ENCODE assay signal across 31 mouse cellular contexts in the genomic region with DNA sequence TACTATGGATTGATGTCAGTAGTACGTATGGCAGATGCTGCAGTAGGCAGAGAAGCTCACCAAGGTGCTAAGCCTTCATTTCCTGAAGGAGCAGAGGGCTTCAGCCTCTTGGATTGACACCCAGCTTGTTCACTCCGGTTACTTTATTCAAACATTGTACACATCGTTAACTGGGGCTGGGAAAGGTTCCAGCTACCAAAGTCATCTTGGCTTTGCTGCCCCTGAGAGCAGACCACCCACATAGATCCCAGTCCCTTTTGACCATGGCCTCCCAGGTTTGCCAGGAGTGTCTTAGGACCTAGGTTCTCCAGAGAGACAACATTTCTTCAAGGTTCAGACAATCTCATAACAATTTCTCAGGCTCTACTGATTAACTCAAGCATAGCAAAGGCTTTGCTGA. TPM values are rescaled to one million over a fixed set of nuclear protein-coding genes. Genes with fewer than 3 reads are reported as not detected.
A peak's percentile ranks its signal among the peaks of the same experiment; 100 is the strongest.
DNase-seq lines count a peak whose midpoint lies in the region; ATAC-seq and TF ChIP-seq lines count a peak whose summit lies in the region.
"Had no signal": no experiment of that assay in that cellular context is flagged by ENCODE, and none has a peak within 500 bp of the region (broad histone marks: within the 10 kb centered on the region; RNA-seq: fewer than 3 reads in every experiment).

No protein-coding gene starts in this region.

- no peak overlapping the region for H3K4me2 ChIP-seq in lung, embryonic 15.5 days
- H3K4me2 ChIP-seq: embryonic facial prominence, embryonic 12.5 days; heart, embryonic 12.5 days; hindbrain, embryonic 14.5 days; midbrain, embryonic 11.5 days; neural tube, embryonic 13.5 days had no signal

- 0 out of 2 replicates have a peak overlapping the region, but pooled peaks have one; percentile 6 for H3K27ac ChIP-seq in lung, embryonic 15.5 days
- H3K27ac ChIP-seq: embryonic facial prominence, embryonic 12.5 days; hindbrain, embryonic 14.5 days; liver, embryonic 14.5 days; neural tube, embryonic 13.5 days; stomach, postnatal 0 days had no signal

- H3K9ac ChIP-seq in lung, embryonic 15.5 days: no peak overlapping the region
- H3K9ac ChIP-seq: embryonic facial prominence, embryonic 12.5 days; heart, embryonic 12.5 days; hindbrain, embryonic 14.5 days; liver, embryonic 14.5 days; neural tube, embryonic 13.5 days had no signal

- peak; percentile 41 for DNase-seq in kidney, postnatal 10 days
- no peak for DNase-seq in kidney, adult 8-10 months
- DNase-seq in lung, adult 18-20 months: no peak
- DNase-seq in Patski (ENCODE audit: low read depth, low spot score): no peak
- peak; percentile 12 for DNase-seq in brain, embryonic 14.5 days (ENCODE audit: low read depth)
- no peak for DNase-seq in left cerebral cortex, adult 18-20 months (ENCODE audit: low spot score in 2 of 2)
- DNase-seq: adrenal gland, postnatal 10 days; B cell, adult 2 months; cerebellum, adult 11 months; cerebellum, adult 9-10 months; embryo, embryonic 11 days; gastrocnemius, postnatal 25 days; heart, adult 18-20 months; heart, postnatal 4 days; kidney, adult 9 months; layer of hippocampus, adult 9-11 months; liver; lung, postnatal 36 days; right cerebral cortex, postnatal 4 days; thymus, adult 18-20 months; thymus, postnatal 25 days had no signal

- no peaks in the 10 kb centered on the region for H3K9me3 ChIP-seq in lung, embryonic 15.5 days
- H3K9me3 ChIP-seq: embryonic facial prominence, embryonic 12.5 days; heart, embryonic 12.5 days; neural tube, embryonic 13.5 days had no signal

- peak; percentile 33; the same call in 1 of the 2 replicates for ATAC-seq in lung, embryonic 15.5 days (ENCODE audit: borderline replicate concordance, extremely low read depth, low FRiP score, low TSS enrichment)
- ATAC-seq in Patski: peak; percentile 39
- ATAC-seq: forebrain, embryonic 14.5 days; inflammation-experienced regulatory T-cells, adult 6 months had no signal

- no peak for TF ChIP-seq POLR2A in brain, embryonic 14.5 days (IDR thresholded peaks at IDR 0.05; ENCODE audit: borderline replicate concordance, extremely low read depth, insufficient read depth, insufficient read length, poor library complexity, severe bottlenecking)

- H3K36me3 ChIP-seq in lung, embryonic 15.5 days: peaks cover 8% of the 10 kb centered on the region; the same call in 1 of the 2 replicates

- H3K4me3 ChIP-seq in lung, embryonic 15.5 days: no peak overlapping the region
- H3K4me3 ChIP-seq: embryonic facial prominence, embryonic 12.5 days; heart, embryonic 12.5 days; neural tube, embryonic 13.5 days had no signal

- H3K27me3 ChIP-seq in lung, embryonic 15.5 days: no peaks in the 10 kb centered on the region
- H3K27me3 ChIP-seq in Patski: no peaks in the 10 kb centered on the region
- H3K27me3 ChIP-seq: embryonic facial prominence, embryonic 12.5 days; heart, embryonic 12.5 days; neural tube, embryonic 13.5 days had no signal

- 18% methylated on average over 3 of the region's 3 CpGs for WGBS in lung, embryonic 15.5 days

- POLR2A ChIA-PET in Patski (lab: Charles Lee): no interaction called here

- H3K4me1 ChIP-seq in lung, embryonic 15.5 days: peaks cover 11% of the 10 kb centered on the region; the same call in 1 of the 2 replicates
- H3K4me1 ChIP-seq: embryonic facial prominence, embryonic 12.5 days; neural tube, embryonic 13.5 days had no signal

- no peak for TF ChIP-seq CTCF in Patski (IDR thresholded peaks at IDR 0.05)
- TF ChIP-seq CTCF in brain, embryonic 14.5 days (IDR thresholded peaks at IDR 0.05; ENCODE audit: borderline replicate concordance, extremely low read depth, insufficient read depth, insufficient read length): no peak

- in situ Hi-C loops in Patski (cut with MboI; ENCODE audit: low pct_unique_long_range_greater_than_20kb): no loop called here

- CTCF ChIA-PET in Patski (lab: Charles Lee): interaction anchor here (1.1 kb wide), 2 partner anchors 8 to 186 kb away, joined by 3 to 4 read pairs; no protein-coding TSS in a partner anchor

RNA-seq across cellular contexts. Expression of a gene that starts 13.0 kb away (rescaled TPM):
- polyA plus RNA-seq in lung, embryonic 15.5 days (2015; fragmentation: Nextera tagmentation; extraction: Ambion mirVana): 15.7 and 18.4 TPM in 2 replicates
- 52.7 TPM for polyA plus RNA-seq in Patski (2021)
- polyA plus RNA-seq in brain, embryonic 14.5 days (2012; rRNA removed): 22.7 and 24.0 TPM in 2 replicates
- 10 to 100 TPM; 38.8 to 40.4 TPM for total RNA-seq in left cerebral cortex, adult 18-20 months (2021)

Comparison
In these comparisons a context has a peak if more than half of its experiments do, and no peak if none do; other contexts are left out.
1. DNase-seq: peak in kidney, postnatal 10 days (single experiment) and brain, embryonic 14.5 days (single experiment); none in kidney, adult 8-10 months (0 of 2), lung, adult 18-20 months (0 of 2), Patski (single experiment) and left cerebral cortex, adult 18-20 months (0 of 2).